Mouse (Mus musculus): ENCODE measurements at regions not wholly inside any gene's neighbourhood (a gene's known extent, or its start where the extent isn't known, plus 50 kb on each side); places are given as distances from the start of the nearest gene placed in this dataset.

DNA sequence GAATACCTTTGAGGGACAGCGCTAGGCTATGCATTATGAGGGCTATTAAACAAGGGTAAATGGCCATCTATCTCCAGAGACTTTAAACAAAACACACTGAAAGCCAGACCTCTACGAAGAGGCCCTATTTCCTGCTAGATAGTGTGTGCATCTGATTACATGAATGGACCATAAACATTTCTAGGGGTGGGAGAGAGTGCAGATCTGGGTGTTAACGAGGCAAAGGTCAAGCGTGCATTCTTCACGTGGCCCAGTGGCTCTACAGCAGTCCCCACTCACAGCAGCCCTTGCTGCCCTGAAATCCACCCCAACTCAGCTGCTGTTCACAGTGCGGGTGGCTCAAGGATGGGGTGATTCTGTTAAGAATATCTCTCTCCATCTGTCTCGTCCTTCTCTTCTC lies 185.0 kb downstream of the Mtx2 start:
- Histone ChIP-seq H3K4me1 (ENCODE audit: control insufficient read depth, insufficient read depth, low read length) (no peaks in the 10 kb centered on the region), H3K27ac (ENCODE audit: insufficient read depth, low read length) (no peak overlapping the region), H3K4me3 (ENCODE audit: insufficient read depth, low read length) (no peak overlapping the region)
- no peak for TF ChIP-seq CTCF (IDR thresholded peaks at IDR 0.05; ENCODE audit: extremely low read depth, insufficient read depth, low read length)
- no peak for TF ChIP-seq POLR2A (IDR thresholded peaks at IDR 0.05; ENCODE audit: extremely low read depth, insufficient read depth, low read length)

DNA sequence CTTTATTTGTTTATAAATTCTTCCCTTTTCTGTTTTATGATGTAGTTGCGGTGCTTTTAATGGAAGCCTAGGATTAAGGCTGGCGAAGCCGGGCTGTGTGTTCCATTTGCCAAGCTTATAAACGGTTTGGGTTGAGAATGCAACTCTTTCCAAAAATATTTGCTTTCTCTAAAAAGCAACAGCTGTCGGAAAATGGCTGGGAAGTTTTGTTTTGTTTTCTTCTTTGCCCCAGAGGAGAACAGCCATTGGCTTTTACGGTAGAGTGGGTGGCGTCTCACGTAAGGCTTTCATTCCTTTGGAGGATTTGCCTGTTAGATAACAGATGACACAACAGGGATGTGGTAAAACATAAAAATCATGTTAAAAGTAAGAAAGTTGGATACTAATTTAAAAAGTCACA lies 186.4 kb downstream of the Mtx2 start:
- H3K27ac ChIP-seq (ENCODE audit: insufficient read depth, low read length) = no peak overlapping the region
- TF ChIP-seq CTCF (IDR thresholded peaks at IDR 0.05; ENCODE audit: extremely low read depth, insufficient read depth, low read length) (no peak), POLR2A (IDR thresholded peaks at IDR 0.05; ENCODE audit: extremely low read depth, insufficient read depth, low read length) (no peak)
- no peaks in the 10 kb centered on the region for H3K4me1 ChIP-seq (ENCODE audit: control insufficient read depth, insufficient read depth, low read length)
- H3K4me3 ChIP-seq (ENCODE audit: insufficient read depth, low read length) = no peak overlapping the region

DNA sequence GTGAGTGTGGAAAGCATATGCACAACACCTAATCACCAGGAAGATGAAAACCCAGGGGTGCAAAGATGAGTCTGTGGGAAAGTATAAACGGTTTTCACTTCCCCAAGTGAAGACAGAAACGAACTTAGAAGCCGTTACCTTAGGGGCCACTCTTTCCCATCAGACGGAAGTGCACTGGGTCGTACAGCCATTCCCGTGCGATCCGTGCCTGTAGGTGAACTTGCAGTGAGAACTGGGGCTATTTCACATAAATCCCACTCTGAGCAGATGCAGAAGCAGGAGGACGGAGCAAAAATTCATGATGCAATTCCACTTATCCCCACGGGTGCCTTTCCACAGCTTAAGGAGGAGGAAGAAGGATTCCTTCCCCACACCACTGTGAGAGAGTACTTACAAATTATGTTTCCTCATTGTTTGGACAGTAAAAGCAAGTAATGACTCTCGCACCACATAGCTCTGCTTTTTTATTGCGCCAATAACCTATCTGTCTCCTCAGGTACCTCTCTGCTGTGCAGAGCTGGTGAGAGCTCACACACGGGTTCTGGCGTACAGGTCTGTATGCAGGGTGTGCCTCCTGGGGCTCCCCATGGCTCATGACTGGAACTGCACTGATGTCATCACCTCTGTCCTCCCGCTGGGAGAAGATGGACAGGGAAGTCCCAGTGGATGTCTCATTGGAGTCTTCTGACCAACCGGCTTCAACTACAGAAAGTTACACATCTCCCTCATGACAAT lies 189.6 kb downstream of the Mtx2 start:
- no peaks in the 10 kb centered on the region for H3K4me1 ChIP-seq (ENCODE audit: control insufficient read depth, insufficient read depth, low read length)
- TF ChIP-seq POLR2A (IDR thresholded peaks at IDR 0.05; ENCODE audit: extremely low read depth, insufficient read depth, low read length) (no peak), CTCF (IDR thresholded peaks at IDR 0.05; ENCODE audit: extremely low read depth, insufficient read depth, low read length) (no peak)
- H3K27ac ChIP-seq (ENCODE audit: insufficient read depth, low read length) = no peak overlapping the region
- no peak overlapping the region for H3K4me3 ChIP-seq (ENCODE audit: insufficient read depth, low read length)

DNA sequence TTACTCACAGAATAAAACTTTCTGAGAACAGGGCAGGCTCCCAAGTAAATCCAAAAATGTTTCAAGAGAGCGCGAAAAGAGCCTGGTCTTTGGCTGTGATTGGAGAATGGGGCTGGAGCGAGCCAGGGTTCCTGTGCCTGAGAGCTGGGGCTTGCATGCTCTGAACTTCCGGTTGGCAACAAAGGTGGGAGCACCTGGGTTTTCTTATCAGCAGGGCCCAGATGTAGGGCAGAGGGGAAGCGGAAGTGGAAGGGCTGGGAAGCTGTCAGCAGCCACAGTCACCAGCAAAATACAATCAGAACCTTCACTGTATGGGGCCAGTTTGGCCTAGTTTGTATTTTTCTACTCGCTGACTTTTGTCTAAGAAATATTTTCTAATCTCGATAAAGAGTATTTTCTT lies 193.9 kb downstream of the Mtx2 start:
- TF ChIP-seq POLR2A (IDR thresholded peaks at IDR 0.05; ENCODE audit: extremely low read depth, insufficient read depth, low read length) = no peak
- Histone ChIP-seq H3K4me3 (ENCODE audit: insufficient read depth, low read length) (no peak overlapping the region), H3K27ac (ENCODE audit: insufficient read depth, low read length) (no peak overlapping the region), H3K4me1 (ENCODE audit: control insufficient read depth, insufficient read depth, low read length) (no peaks in the 10 kb centered on the region)

DNA sequence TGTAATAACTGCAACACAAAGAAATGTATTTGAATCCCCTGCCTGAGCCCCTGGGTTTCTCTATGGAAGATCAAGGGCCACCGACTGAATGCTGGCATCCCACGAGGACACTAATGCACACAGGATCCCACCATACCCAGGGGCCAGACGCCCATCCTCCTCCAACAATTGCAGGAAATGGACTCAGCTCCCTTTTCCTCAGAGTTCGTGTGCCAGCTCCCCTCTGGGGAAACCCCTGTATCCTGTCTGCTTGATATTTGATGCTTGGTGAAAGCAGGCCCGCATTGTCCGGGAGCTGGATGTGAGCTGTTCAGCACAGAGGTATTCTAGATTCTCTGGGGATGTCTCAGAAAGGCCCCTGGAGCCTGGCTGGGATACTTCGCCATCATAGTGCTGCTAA lies 196.0 kb downstream of the Mtx2 start:
- no peak overlapping the region for H3K4me3 ChIP-seq (ENCODE audit: insufficient read depth, low read length)
- TF ChIP-seq POLR2A (IDR thresholded peaks at IDR 0.05; ENCODE audit: extremely low read depth, insufficient read depth, low read length) (no peak), CTCF (IDR thresholded peaks at IDR 0.05; ENCODE audit: extremely low read depth, insufficient read depth, low read length) (no peak)
- H3K27ac ChIP-seq (ENCODE audit: insufficient read depth, low read length) = no peak overlapping the region
- no peaks in the 10 kb centered on the region for H3K4me1 ChIP-seq (ENCODE audit: control insufficient read depth, insufficient read depth, low read length)

DNA sequence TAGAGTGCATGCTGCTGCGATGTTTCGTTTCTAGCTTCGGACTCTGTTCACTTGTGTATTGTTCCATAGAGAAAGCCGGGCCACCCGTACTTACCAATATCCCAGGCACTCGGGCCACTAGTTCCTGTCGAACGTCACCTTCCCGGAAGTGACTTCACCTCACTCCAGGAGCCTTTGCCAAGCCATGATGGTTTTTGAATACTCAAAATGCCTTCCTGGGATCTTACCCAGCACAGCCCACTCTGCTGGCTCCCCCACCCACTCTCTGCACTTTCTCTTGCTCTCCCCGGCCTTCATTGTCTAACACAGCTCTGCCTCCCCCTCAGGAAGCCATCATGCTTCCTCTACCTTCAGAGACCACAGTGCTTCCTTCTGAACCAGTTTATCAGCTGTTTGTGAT lies 202.5 kb downstream of the Mtx2 start:
- H3K4me3 ChIP-seq (ENCODE audit: insufficient read depth, low read length) = no peak overlapping the region
- H3K27ac ChIP-seq (ENCODE audit: insufficient read depth, low read length) = no peak overlapping the region
- TF ChIP-seq POLR2A (IDR thresholded peaks at IDR 0.05; ENCODE audit: extremely low read depth, insufficient read depth, low read length) (no peak), CTCF (IDR thresholded peaks at IDR 0.05; ENCODE audit: extremely low read depth, insufficient read depth, low read length) (no peak)
- H3K4me1 ChIP-seq (ENCODE audit: control insufficient read depth, insufficient read depth, low read length) = no peaks in the 10 kb centered on the region

DNA sequence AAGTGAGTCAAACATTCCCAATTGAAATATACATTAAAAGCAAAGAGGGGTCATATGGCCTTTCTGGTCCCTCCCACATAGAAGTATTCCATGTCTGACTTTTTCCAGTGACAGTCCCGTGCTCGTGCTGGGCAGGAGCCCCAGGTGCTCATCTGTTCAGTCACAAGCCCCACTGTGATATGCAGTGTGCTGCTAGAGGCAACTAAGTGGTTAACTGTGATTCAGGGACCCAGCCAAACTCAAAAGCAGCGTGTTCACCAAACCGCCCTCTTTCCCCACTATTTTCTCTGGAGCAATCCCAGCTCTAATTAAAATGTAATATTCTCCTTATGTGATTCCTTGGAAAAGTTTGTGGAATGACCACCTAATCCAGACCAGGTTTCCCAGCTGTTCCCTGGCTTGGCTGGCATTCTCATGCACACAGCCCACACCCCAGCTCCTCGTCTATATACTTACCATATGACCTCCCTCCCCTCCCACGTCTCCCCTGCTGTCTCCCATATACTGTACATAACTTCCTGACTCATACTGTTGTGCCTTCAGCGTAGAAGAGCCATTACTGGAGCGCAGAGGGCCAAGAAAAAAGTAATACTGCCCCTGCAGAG lies 203.6 kb downstream of the Mtx2 start:
- no peak overlapping the region for H3K4me3 ChIP-seq (ENCODE audit: insufficient read depth, low read length)
- TF ChIP-seq POLR2A (IDR thresholded peaks at IDR 0.05; ENCODE audit: extremely low read depth, insufficient read depth, low read length) = no peak
- no peak for TF ChIP-seq CTCF (IDR thresholded peaks at IDR 0.05; ENCODE audit: extremely low read depth, insufficient read depth, low read length)
- no peak overlapping the region for H3K27ac ChIP-seq (ENCODE audit: insufficient read depth, low read length)

DNA sequence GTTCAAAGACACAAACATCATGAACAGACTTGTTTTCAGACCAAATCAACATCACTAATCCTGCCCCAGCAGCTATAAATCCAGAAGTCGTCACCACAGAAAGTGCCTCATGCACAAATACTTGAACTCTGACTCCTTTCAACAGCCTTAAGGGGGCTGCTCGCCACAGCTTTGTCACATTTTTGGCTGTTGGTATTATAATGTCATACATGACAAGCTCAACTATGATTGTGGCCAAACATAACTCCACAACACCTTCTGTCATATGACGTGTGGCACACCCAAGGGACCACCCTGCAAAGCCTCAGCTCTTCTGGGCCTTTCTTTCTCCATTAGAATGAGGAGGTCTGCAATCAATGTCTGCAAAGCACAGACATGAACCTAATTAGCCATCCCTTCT lies 209.1 kb downstream of the Mtx2 start:
- Histone ChIP-seq H3K27ac (ENCODE audit: insufficient read depth, low read length) (no peak overlapping the region), H3K4me3 (ENCODE audit: insufficient read depth, low read length) (no peak overlapping the region), H3K4me1 (ENCODE audit: control insufficient read depth, insufficient read depth, low read length) (no peaks in the 10 kb centered on the region)
- no peak for TF ChIP-seq CTCF (IDR thresholded peaks at IDR 0.05; ENCODE audit: extremely low read depth, insufficient read depth, low read length)
- no peak for TF ChIP-seq POLR2A (IDR thresholded peaks at IDR 0.05; ENCODE audit: extremely low read depth, insufficient read depth, low read length)

More for the DNA sequence above, 203.6 kb downstream of the Mtx2 start:
- no peaks in the 10 kb centered on the region for H3K4me1 ChIP-seq (ENCODE audit: control insufficient read depth, insufficient read depth, low read length)

DNA sequence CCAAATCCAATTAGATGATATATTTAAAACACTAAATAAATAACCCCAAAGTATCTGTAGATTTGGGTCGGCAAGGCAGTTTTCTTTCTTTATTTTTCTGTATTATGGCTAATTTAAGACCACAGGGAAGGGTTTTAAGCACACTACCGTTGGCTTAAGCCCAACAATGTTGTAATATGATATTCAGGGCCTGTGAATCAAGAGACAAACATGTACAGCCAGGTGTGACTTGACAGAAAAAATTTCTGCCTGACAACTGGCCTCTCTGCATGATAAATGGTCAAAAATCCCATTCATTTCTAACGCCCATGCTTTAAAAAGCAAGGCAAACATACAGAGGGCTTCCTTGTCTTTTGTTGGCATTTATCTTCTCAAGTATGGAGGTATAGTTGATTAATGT lies 213.5 kb downstream of the Mtx2 start:
- no peak overlapping the region for H3K4me3 ChIP-seq (ENCODE audit: insufficient read depth, low read length)
- H3K27ac ChIP-seq (ENCODE audit: insufficient read depth, low read length) = no peak overlapping the region
- H3K4me1 ChIP-seq (ENCODE audit: control insufficient read depth, insufficient read depth, low read length) = no peaks in the 10 kb centered on the region
- TF ChIP-seq CTCF (IDR thresholded peaks at IDR 0.05; ENCODE audit: extremely low read depth, insufficient read depth, low read length) (no peak), POLR2A (IDR thresholded peaks at IDR 0.05; ENCODE audit: extremely low read depth, insufficient read depth, low read length) (no peak)

DNA sequence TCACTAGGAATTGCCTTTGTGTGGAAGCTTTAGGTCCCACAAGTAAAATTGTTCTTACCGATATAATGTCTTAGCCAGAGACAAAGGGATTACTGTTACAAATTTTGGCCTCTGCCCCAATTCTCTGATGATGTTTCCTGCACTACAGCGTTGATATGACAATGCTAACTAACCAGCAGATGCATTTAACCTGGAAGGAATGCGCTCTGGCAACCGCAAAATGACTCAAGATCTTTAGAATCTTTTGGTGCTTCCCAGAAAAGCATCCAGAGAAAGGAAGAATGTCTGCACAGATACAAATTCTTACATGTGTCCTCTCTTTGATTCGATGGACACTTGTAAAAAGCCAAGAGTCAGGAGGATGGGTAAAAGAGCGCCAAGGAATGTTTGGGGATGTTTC lies 221.3 kb downstream of the Mtx2 start:
- Histone ChIP-seq H3K4me3 (ENCODE audit: insufficient read depth, low read length) (no peak overlapping the region), H3K4me1 (ENCODE audit: control insufficient read depth, insufficient read depth, low read length) (no peaks in the 10 kb centered on the region), H3K27ac (ENCODE audit: insufficient read depth, low read length) (no peak overlapping the region)
- TF ChIP-seq CTCF (IDR thresholded peaks at IDR 0.05; ENCODE audit: extremely low read depth, insufficient read depth, low read length) (no peak), POLR2A (IDR thresholded peaks at IDR 0.05; ENCODE audit: extremely low read depth, insufficient read depth, low read length) (no peak)
